Mouse (Mus musculus) forebrain, embryonic 12.5 days (tissue): ENCODE measurements at regions not wholly inside any gene's neighbourhood (a gene's known extent, or its start where the extent isn't known, plus 50 kb on each side); places are given as distances from the start of the nearest gene placed in this dataset.
"Not testable (repeated sequence)": the region's sequence is repeated elsewhere in the genome, so short reads cannot be mapped to it uniquely, and the experiment has no call there.

Experiments used
- ATAC-seq: fragments of 200-750 bp; cut with Nextera tagmentation; 2 replicates; pipeline ENCODE4 v1.8.0; 2017; ENCODE audit warnings: moderate TSS enrichment; ENCODE audit not compliant: low FRiP score
- H3K27ac ChIP-seq: fragments of 300-500 bp; sonication (generic); 2 replicates; pipeline ENCODE4 v1.5.1; 2016; ENCODE audit warnings: mild to moderate bottlenecking
- H3K27me3 ChIP-seq: fragments of 300-500 bp; sonication (generic); 2 replicates; pipeline ENCODE4 v1.6.1; 2016; ENCODE audit warnings: mild to moderate bottlenecking
- H3K36me3 ChIP-seq: fragments of 300-500 bp; sonication (generic); replicated peaks from 2 replicates; pipeline ENCODE4 v1.6.1; 2016; ENCODE audit warnings: mild to moderate bottlenecking
- H3K4me1 ChIP-seq: fragments of 300-500 bp; sonication (generic); 2 replicates; pipeline ENCODE4 v1.6.1; 2016
- H3K4me2 ChIP-seq: fragments of 300-500 bp; sonication (generic); 2 replicates; pipeline ENCODE4 v1.6.1; 2016; ENCODE audit warnings: mild to moderate bottlenecking, moderate library complexity
- H3K4me3 ChIP-seq: fragments of 300-500 bp; sonication (generic); replicated peaks from 2 replicates; pipeline ENCODE4 v1.5.1; 2016; ENCODE audit warnings: mild to moderate bottlenecking
- H3K9ac ChIP-seq: fragments of 300-500 bp; sonication (generic); 2 replicates; pipeline ENCODE4 v1.6.1; 2016; ENCODE audit warnings: mild to moderate bottlenecking
- H3K9me3 ChIP-seq: fragments of 300-500 bp; sonication (generic); 2 replicates; pipeline ENCODE4 v1.6.1; 2016
- WGBS: fragments of 180-500 bp; shearing (Covaris S2); methylation state at CpG from one replicate; pipeline ENCODE4 v1.1.7; 2016; 5-methylcytosine and 5-hydroxymethylcytosine counted together

DNA sequence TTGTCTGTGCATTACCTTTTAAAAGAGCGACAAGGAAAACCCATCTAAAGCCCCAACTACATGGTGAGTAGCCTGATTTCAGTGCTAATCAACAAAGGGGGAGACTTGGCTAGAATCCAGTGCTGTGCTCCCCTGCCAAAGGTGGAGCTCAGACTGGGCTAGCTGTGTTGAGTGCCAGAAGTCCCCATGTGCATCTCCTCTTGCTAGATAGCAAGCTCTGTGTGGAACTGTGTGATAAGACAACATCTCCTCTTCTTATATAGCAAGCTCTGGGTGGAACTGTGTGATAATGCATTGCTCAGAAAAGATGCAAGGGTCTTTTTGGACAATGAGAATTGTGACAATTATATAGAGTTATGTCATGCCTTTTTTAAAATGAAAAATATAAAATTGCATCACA, 741.4 kb downstream of the Adam6a start:
- Histone ChIP-seq H3K4me3 (no peak overlapping the region), H3K9me3 (peaks cover 53% of the 10 kb centered on the region), H3K9ac (no peak overlapping the region), H3K27ac (no peak overlapping the region), H3K36me3 (no peaks in the 10 kb centered on the region), H3K4me1 (no peaks in the 10 kb centered on the region), H3K27me3 (no peaks in the 10 kb centered on the region), H3K4me2 (no peak overlapping the region)
- ATAC-seq, result no peak
- 84% methylated on average over 1 of the region's 1 CpGs for WGBS

DNA sequence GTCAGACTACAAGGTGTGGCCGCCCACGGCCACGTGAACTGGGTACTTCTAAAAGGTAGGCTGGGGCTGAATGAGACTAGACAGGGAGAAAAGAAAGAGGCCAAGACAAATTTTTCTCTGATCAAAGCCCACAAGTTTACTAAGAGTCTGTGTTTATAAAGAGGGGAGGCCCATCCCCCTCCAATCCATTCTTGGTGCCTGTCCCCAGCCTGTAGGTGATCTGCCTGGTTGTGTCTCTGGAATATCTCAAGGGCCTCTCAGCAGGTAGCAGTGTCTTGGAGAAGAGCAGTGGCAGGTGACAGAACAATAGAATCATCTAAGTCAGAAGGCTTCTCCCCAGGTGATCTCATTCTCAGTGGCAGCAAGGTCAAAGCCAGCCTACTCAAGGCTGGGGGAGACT, 743.3 kb downstream of the Adam6a start:
- 74% methylated on average over 3 of the region's 3 CpGs for WGBS

DNA sequence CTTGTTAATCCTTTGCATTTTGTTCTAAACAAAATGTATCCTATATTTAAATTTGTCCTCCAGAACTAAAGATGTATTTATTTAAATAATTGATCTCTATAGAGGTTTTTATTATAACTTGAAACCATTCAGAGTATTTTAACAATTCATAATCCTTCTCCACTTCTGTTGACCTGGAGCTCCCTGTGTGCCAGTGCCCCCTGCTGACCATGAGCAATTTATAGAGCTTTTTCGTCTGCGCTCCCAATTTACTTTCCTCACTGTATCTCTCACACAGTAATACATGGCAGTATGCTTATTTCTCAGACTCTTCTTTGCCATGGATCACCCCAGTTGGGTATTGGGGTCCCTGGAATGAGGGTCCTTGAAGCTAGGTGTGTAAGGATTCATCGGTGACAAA, 747.4 kb downstream of the Adam6a start:
- Histone ChIP-seq H3K36me3 (no peaks in the 10 kb centered on the region), H3K27me3 (no peaks in the 10 kb centered on the region), H3K4me2 (no peak overlapping the region), H3K27ac (no peak overlapping the region), H3K9ac (no peak overlapping the region), H3K4me3 (no peak overlapping the region), H3K9me3 (peaks cover 38% of the 10 kb centered on the region), H3K4me1 (no peaks in the 10 kb centered on the region)
- WGBS, result 91% methylated on average over 3 of the region's 3 CpGs
- ATAC-seq, result no peak

More for the DNA sequence above, 743.3 kb downstream of the Adam6a start:
- Histone ChIP-seq H3K27ac (no peak overlapping the region), H3K4me3 (no peak overlapping the region), H3K27me3 (no peaks in the 10 kb centered on the region), H3K9me3 (peaks cover 50% of the 10 kb centered on the region), H3K9ac (no peak overlapping the region), H3K36me3 (no peaks in the 10 kb centered on the region), H3K4me1 (no peaks in the 10 kb centered on the region), H3K4me2 (no peak overlapping the region)
- no peak for ATAC-seq

GRCm38 (mm10) chr12:114299771-114300170, 756.1 kb downstream of the Adam6a start:
- Histone ChIP-seq H3K36me3 (no peaks in the 10 kb centered on the region), H3K4me3 (no peak overlapping the region), H3K27me3 (no peaks in the 10 kb centered on the region), H3K27ac (no peak overlapping the region), H3K9ac (no peak overlapping the region), H3K4me1 (no peaks in the 10 kb centered on the region), H3K4me2 (no peak overlapping the region), H3K9me3 (peaks cover 34% of the 10 kb centered on the region)
- ATAC-seq, result no peak
- WGBS, result 85% methylated on average over 5 of the region's 5 CpGs

GRCm38 (mm10) chr12:114301728-114302127, 758.0 kb downstream of the Adam6a start:
- Histone ChIP-seq H3K27me3 (no peaks in the 10 kb centered on the region), H3K36me3 (no peaks in the 10 kb centered on the region)
- WGBS, result 92% methylated on average over 2 of the region's 2 CpGs

GRCm38 (mm10) chr12:114332552-114332951, 788.8 kb downstream of the Adam6a start:
- no peak overlapping the region for H3K4me3 ChIP-seq
- no peak overlapping the region for H3K9ac ChIP-seq
- H3K36me3 ChIP-seq, result no peaks in the 10 kb centered on the region
- no peaks in the 10 kb centered on the region for H3K27me3 ChIP-seq
- H3K9me3 ChIP-seq, result peaks cover 10% of the 10 kb centered on the region; the same call in 1 of the 2 replicates
- no peak overlapping the region for H3K27ac ChIP-seq
- no peaks in the 10 kb centered on the region for H3K4me1 ChIP-seq
- no peak for ATAC-seq
- H3K4me2 ChIP-seq, result no peak overlapping the region

More at GRCm38 (mm10) chr12:114301728-114302127, 758.0 kb downstream of the Adam6a start:
- no peak for ATAC-seq
- Histone ChIP-seq H3K9me3 (peaks cover 44% of the 10 kb centered on the region), H3K4me3 (no peak overlapping the region), H3K9ac (no peak overlapping the region), H3K4me2 (no peak overlapping the region), H3K4me1 (no peaks in the 10 kb centered on the region), H3K27ac (no peak overlapping the region)

GRCm38 (mm10) chr12:114366276-114366675, 822.6 kb downstream of the Adam6a start:
- 61% methylated on average over 3 of the region's 3 CpGs for WGBS
- no peaks in the 10 kb centered on the region for H3K27me3 ChIP-seq
- H3K36me3 ChIP-seq, result no peaks in the 10 kb centered on the region
- H3K4me1 ChIP-seq, result no peaks in the 10 kb centered on the region
- peaks cover 28% of the 10 kb centered on the region for H3K9me3 ChIP-seq
- H3K4me3 ChIP-seq, result no peak overlapping the region
- ATAC-seq, result no peak
- no peak overlapping the region for H3K4me2 ChIP-seq
- H3K27ac ChIP-seq, result no peak overlapping the region
- no peak overlapping the region for H3K9ac ChIP-seq

- 39% methylated on average over 30 of the region's 43 CpGs for WGBS
- not testable (repeated sequence) for H3K27me3 ChIP-seq
These were observed 835.1 kb downstream of the Adam6a start for GRCm38 (mm10) chr12:114378696-114379350.

GRCm38 (mm10) chr12:114391447-114391846, 847.7 kb downstream of the Adam6a start:
- H3K4me2 ChIP-seq, result no peak overlapping the region
- H3K36me3 ChIP-seq, result no peaks in the 10 kb centered on the region
- no peak overlapping the region for H3K9ac ChIP-seq
- H3K9me3 ChIP-seq, result peaks cover 39% of the 10 kb centered on the region
- H3K4me1 ChIP-seq, result no peaks in the 10 kb centered on the region
- 75% methylated on average over 2 of the region's 2 CpGs for WGBS
- no peaks in the 10 kb centered on the region for H3K27me3 ChIP-seq
- H3K4me3 ChIP-seq, result no peak overlapping the region
- no peak overlapping the region for H3K27ac ChIP-seq
- ATAC-seq, result no peak

More at GRCm38 (mm10) chr12:114378696-114379350, 835.1 kb downstream of the Adam6a start:
- H3K4me2 ChIP-seq, H3K4me1 ChIP-seq, H3K27ac ChIP-seq, H3K4me3 ChIP-seq, ATAC-seq, H3K9ac ChIP-seq, H3K36me3 ChIP-seq: not testable (repeated sequence)
- H3K9me3 ChIP-seq, result peaks cover 23% of the 10 kb centered on the region

- no peak for ATAC-seq
These were observed 862.5 kb downstream of the Adam6a start for GRCm38 (mm10) chr12:114406206-114406605.

DNA sequence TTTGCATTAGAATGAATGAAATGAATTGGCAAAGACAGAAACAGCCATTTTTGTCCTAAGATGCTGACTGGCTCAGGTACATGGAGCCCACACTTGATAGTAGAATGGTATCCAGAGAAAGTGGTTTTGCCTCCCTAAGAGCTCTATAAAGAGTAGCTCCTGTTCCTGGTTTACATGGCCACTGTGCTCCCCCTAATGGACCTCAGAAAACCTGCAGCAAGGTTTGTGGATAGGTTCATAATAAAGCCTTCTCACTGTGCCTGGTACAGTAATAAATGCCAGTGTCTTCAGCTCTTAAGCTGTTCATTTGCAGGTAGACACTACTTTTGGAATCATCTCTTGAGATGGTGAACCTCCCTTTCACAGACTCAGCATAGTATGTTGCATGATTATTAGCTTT, 890.8 kb downstream of the Adam6a start:
- Histone ChIP-seq H3K4me1 (no peaks in the 10 kb centered on the region), H3K27ac (no peak overlapping the region)
- no peak for ATAC-seq

More at GRCm38 (mm10) chr12:114406206-114406605, 862.5 kb downstream of the Adam6a start:
- Histone ChIP-seq H3K27me3 (no peaks in the 10 kb centered on the region), H3K9me3 (peaks cover 17% of the 10 kb centered on the region), H3K4me1 (no peaks in the 10 kb centered on the region), H3K4me2 (no peak overlapping the region), H3K36me3 (no peaks in the 10 kb centered on the region), H3K27ac (no peak overlapping the region), H3K9ac (no peak overlapping the region), H3K4me3 (no peak overlapping the region)
- WGBS, result 49% methylated on average over 2 of the region's 2 CpGs

GRCm38 (mm10) chr12:114462037-114462436, 918.3 kb downstream of the Adam6a start:
- ATAC-seq, result no peak
- no peak overlapping the region for H3K9ac ChIP-seq
- H3K4me2 ChIP-seq, result no peak overlapping the region
- no peak overlapping the region for H3K4me3 ChIP-seq
- no peaks in the 10 kb centered on the region for H3K36me3 ChIP-seq
- H3K27me3 ChIP-seq, result no peaks in the 10 kb centered on the region
- 79% methylated on average over 5 of the region's 5 CpGs for WGBS
- H3K4me1 ChIP-seq, result no peaks in the 10 kb centered on the region
- peaks cover 40% of the 10 kb centered on the region for H3K9me3 ChIP-seq
- no peak overlapping the region for H3K27ac ChIP-seq

More for the DNA sequence above, 890.8 kb downstream of the Adam6a start:
- H3K36me3 ChIP-seq, result no peaks in the 10 kb centered on the region
- no peak overlapping the region for H3K4me2 ChIP-seq
- H3K4me3 ChIP-seq, result no peak overlapping the region
- H3K27me3 ChIP-seq, result no peaks in the 10 kb centered on the region
- H3K9me3 ChIP-seq, result peaks cover 23% of the 10 kb centered on the region
- no peak overlapping the region for H3K9ac ChIP-seq

DNA sequence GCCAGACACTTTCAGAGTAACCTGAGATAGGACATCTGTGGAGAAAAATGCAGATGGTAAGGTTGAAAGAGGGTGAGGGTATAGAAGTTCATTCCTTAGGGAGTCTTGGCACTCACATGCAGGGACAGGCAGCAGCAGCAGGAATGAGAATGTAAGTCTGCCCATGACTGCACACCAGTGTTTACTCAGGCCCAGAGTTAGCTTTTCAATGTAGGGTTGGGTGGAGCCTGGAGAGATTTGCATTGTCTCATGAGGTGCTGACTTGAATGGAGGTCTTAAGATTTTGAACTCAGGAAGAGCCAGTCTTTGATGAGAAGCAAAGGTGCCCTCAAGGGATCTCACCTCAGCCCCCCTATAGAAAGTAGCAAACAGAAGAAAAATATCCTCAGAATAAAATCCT, 918.9 kb downstream of the Adam6a start:
- no peak overlapping the region for H3K9ac ChIP-seq
- H3K9me3 ChIP-seq, result peaks cover 40% of the 10 kb centered on the region
- H3K27me3 ChIP-seq, result no peaks in the 10 kb centered on the region
- ATAC-seq, result no peak
- no peaks in the 10 kb centered on the region for H3K4me1 ChIP-seq
- no peak overlapping the region for H3K4me3 ChIP-seq
- no peak overlapping the region for H3K27ac ChIP-seq
- H3K36me3 ChIP-seq, result no peaks in the 10 kb centered on the region
- no peak overlapping the region for H3K4me2 ChIP-seq
